Mouse (Mus musculus) spleen, embryonic (tissue): ENCODE measurements at regions not wholly inside any gene's neighbourhood (a gene's known extent, or its start where the extent isn't known, plus 50 kb on each side); places are given as distances from the start of the nearest gene placed in this dataset.

Experiments used
- CTCF ChIA-PET: fragments of 350-600 bp; sonication (Branson Sonifier 250); formaldehyde crosslinking; loops from one replicate; lab custom pipeline; 2022; lab: Charles Lee

DNA sequence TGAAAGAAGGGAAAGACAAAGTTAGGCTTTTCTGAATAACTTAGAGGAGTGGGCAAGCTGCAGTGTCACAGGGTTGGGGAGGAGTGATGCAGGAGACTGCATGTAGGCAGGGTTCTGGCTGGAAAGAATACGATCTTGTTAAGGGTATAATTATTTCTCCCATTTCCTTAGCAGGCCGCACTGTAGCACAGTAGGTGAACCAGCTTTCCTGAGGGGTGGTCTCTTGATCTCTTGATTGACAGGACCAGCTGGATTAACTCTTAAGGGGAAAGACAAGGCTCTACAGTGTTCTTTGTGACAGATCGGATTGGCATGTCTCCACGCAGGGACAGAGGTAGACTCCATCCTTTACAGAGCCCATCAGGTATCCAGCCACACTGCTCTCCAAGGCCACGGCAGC, 54.5 kb upstream of the Meis1 start:
- CTCF ChIA-PET, result no interaction called here

DNA sequence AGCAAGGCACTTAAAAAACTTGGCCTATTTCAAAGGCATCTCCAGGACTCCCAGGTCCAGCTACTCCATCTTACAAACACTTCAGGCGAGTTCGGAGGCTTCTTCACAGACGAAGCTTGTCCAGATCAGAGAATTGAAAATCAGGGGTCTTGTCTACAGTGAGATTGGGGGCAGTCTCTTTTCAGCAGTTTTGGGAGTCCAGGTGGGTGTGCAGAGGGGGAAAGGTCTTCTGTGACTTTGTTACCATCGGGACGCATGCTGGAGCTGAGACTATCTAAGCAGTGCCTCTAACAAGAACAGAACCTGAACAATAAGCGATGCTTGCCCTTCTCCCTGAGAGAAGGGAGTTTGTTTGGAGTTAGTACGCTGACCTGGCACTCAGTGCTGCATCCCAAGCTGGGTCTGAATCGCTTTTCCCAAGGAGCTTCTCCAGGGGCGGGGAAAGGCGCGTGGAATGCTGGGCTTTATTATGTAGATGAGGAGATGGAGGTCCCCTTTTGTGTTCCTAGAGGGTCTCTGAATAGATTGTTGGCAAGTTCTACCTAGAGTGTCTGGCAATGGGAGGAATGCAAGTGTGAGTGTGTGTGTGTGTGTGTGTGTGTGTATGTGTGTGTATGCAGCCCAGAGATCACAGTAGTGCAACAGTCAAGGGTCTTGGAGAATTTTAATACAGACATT, 55.2 kb upstream of the Meis1 start:
- CTCF ChIA-PET, result interaction anchor here (0.7 kb wide), 1 partner anchor 18 kb away, joined by 8 read pairs; no protein-coding TSS in a partner anchor

DNA sequence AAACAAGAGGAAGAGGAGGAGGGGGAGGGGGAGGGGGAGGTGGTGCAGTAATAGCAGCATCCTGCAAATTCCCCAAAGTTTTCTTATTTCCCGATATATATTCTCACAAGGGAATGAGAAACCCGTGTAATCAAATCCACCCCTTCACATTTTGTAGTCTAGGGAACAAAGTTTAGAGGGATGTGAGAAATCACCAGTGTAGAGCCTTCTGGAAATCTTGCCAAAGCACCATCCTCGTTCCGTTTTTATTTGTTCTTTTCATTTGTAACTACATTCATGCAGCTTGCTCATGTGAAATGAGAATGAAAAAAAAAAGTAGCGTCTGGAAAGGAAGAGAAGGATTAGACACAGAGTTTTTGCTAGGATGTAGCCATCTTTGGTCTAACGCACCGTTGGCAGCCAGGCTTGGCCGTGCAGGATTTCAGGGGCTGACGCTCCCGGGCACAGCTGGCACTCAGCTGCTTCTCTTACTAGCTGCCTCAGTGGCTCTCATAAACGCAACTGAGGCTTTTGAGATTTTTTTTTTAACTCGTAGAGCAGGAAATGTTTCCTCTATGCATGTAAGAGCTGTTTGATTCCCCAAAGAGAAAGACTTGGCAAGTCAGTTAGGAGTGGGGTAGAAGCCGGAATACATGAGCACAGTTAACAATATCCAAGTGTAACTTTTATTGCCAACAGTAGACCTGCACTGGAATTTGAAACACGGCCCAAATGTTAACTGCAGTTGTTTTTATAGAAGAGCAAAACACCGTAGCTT, 72.5 kb upstream of the Meis1 start:
- CTCF ChIA-PET, result no interaction called here

DNA sequence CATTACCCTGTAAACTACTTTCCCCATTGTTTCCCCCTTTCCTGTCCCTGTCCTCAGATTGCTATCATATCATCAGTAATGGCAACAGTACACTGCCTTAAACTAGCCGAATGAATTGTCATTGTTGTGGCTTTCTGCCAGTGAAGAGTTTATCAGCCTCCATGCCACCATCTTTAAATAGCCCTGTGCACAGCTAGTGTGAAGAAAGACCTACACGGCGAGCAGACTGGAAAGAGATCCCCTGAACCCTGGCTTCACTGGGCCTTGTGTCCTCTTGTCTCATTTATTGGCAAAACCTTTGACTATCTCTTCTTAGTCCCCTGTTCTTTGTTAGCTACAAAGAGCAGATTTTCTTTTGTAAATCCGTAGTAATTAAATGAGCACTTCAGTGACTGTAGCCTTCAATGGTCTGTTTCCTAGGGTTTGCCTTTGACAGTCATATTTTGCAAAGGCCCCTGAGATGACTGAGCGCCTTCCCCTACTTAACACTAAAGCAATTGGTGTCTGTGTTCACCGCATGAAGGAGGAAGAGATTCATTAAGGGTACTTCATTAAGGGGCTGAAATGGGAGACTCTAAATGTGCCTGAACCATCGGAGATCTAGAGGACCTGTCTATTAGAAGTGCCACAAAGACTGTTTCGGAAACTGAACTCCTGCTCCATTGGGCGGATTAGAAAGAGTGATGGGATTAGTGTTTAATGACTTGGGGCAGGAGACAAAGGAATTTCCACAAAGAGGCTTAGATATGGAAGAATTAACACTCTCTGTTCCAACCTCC, 74.4 kb upstream of the Meis1 start:
- CTCF ChIA-PET, result no interaction called here

DNA sequence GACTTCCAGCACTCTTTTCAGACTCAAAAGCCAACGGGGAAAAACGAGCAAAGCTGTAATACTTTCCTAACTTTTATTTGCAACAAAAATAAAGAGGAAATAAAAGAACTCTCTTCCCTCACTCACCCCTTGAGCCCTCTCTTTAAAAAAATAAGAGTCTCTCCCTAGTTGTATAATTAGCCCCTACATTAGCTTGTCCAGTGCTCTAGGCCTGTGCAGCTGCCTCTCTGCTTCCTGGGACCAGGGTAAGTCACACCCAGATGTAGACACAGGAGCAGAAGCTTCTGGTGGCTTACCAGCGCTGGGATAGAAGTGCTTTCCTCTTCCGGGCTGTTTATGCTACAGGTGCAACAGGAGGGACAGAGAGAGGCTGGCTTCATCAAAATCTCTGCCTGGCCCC, 75.0 kb upstream of the Meis1 start:
- CTCF ChIA-PET, result no interaction called here

DNA sequence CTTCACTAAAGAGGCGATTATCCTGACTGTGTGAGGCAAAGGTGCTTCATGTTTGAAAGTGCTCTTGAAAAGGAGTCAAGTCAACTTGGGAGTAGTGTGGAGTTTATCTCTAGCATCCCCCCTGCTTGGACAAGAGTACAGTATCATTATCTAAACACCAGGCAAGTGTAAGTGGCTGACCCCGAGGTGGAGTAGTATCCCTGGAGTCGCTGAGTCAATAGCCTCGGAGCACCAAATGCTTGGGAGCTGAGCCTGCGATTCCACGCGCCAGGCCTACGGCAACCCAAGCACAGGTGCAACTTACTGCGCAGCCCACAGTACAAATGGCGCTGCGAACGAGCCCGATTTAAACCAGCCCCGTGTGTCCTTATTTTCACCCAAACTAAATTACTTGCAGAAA, 75.4 kb upstream of the Meis1 start:
- CTCF ChIA-PET, result no interaction called here

DNA sequence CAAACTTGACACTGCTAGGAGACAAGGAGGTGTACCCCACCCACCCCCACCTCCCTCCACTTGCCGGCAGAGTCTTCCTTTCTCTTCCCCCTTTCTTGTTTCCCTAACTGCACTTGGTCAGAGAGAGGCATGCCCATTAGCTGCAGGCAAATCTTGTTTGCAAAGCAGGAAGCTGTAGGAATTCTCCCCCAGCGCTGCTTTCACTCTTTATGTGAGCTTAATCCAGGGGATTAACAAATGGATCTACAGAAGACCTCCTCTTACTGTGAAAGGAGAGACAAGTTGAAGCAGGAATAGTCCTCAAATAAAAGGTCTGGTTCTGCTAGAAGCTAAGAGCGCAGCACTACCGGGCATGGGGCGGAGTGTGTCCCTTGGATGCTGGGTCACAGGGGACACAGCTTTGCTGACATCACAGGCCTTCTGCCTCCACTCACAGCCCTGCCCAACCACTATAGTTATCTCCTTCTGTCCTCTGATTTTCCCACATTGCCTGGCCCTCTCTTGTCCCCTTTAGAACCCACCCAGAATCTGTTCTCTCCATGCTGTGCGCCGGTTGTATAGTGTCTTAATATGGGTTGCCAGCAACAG, 84.3 kb upstream of the Meis1 start:
- CTCF ChIA-PET, result no interaction called here

DNA sequence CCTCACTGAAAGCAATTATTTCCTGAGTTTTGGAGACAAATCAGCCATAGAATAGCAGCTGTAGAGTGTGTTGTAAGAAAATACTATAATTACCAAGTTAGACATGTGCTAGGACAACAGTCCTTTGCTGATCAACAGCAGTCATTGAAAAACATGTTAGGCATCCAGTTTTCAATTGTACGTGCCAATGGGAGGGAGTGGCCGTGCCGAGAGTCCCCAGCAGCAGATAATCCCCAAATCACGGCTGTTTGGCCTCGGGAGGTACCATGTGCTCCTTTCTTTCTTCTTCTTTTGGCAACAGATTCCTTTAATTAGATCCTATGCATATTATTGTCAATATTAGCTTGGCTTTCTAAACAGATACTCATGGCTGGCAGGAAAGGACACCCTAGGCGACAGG, 88.4 kb upstream of the Meis1 start:
- CTCF ChIA-PET, result no interaction called here

- CTCF ChIA-PET, result no interaction called here
Observed at GRCm38 (mm10) chr11:19109055-19109454, 90.3 kb upstream of the Meis1 start.

DNA sequence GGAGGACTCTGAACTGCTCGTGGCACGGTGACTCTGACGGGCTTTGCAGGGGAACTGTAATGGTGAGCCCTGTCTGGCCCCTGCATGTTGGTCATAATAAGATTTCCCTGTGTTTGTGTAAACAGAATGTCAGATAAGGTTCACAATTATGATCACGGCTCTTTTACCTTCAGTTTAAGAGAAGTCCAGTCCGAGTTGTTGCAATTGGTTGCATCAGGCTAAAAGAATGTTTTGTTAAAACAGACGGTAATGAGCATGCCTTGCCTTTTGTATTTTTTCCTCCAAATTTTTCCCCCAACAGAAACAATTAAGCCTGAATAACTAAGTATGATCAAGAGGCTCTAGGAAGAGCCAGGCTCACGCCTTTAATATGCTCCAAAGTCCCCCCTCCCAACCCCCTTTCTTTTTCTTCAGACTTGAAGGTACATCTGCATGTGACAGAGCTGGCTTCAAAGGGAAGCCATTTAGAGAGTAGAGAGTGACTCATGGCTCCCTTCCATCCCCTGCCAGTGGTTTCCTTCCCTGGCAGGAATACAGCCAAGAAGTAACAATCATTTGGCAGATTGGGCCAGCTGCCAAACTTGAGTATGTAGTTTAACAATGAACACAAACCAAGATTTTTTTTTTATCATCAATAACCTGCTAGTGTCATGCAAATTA, 93.3 kb upstream of the Meis1 start:
- CTCF ChIA-PET, result no interaction called here

DNA sequence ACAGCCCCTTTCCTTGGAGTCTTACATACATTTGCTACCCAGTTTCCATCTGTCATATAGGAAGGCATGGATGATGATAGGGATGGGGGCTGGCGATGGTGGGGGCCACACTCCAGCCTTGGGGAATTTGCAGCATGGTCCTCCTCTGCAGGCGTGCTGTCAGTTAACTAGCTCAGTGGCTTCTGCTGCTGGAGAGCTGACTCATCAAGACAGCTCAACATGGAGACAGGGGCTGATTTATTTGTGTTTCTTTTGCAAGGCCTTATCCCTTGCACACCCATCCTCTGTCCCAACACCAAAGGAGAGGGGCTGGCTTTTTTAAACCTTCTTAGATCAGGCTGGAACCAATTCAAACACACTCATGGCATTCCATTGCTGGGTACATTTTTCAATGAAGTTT, 98.3 kb upstream of the Meis1 start:
- CTCF ChIA-PET, result no interaction called here

- CTCF ChIA-PET, result no interaction called here
Observed at GRCm38 (mm10) chr11:19118258-19118657, 99.5 kb upstream of the Meis1 start.

GRCm38 (mm10) chr11:19119927-19120827, 101.4 kb upstream of the Meis1 start:
- CTCF ChIA-PET, result no interaction called here

DNA sequence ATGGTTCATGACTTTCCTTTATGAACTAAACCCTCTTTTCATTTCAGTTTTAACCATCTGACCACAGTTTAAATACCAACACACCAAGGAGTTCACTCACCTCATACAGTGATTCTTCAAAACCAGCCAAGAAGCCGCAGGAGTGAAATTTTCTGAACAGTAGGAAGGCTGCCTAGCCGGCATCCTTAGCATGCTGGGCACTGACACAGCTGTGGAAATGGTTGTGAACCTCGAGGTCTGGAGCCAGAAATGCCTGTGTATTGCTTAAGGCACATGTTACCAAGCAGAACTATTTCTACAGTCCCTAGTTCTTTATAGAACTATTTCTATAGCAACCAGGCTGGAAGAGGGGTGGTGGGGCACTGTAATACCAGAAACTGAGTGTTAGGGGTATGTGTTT, 102.1 kb upstream of the Meis1 start:
- CTCF ChIA-PET, result no interaction called here

GRCm38 (mm10) chr11:19135375-19136050, 116.7 kb upstream of the Meis1 start:
- CTCF ChIA-PET, result no interaction called here

- CTCF ChIA-PET, result no interaction called here
Observed at GRCm38 (mm10) chr11:19138423-19138822, 119.6 kb upstream of the Meis1 start.

GRCm38 (mm10) chr11:19138831-19139230, 120.0 kb upstream of the Meis1 start:
- CTCF ChIA-PET, result no interaction called here

GRCm38 (mm10) chr11:19143267-19144000, 124.6 kb upstream of the Meis1 start:
- CTCF ChIA-PET, result no interaction called here

GRCm38 (mm10) chr11:19144506-19144905, 125.7 kb upstream of the Meis1 start:
- CTCF ChIA-PET, result no interaction called here
